Mouse (Mus musculus) R1 (cell line): ENCODE measurements around the gene Mmp8.
A peak's percentile ranks its signal among the peaks of the same experiment; 100 is the strongest.

ENCODE experiments used
- DNase-seq: peaks from one replicate; pipeline ENCODE4 v3.0.0-alpha.2; 2018; ENCODE audit warnings: low read depth, low spot score

Mmp8 gene

GRCm38 (mm10) chr9:7593272-7593812, 35.1 kb downstream of the Mmp8 start:
- DNase-seq: no peak

- peak; percentile 73 for DNase-seq
Observed at GRCm38 (mm10) chr9:7594816-7595540, 36.7 kb downstream of the Mmp8 start.

GRCm38 (mm10) chr9:7602982-7603742, 44.9 kb downstream of the Mmp8 start:
- DNase-seq: peak; percentile 64

- DNase-seq: no peak
Observed at GRCm38 (mm10) chr9:7604005-7604404, 45.7 kb downstream of the Mmp8 start.

GRCm38 (mm10) chr9:7605638-7606037, 47.4 kb downstream of the Mmp8 start:
- peak; percentile 15 for DNase-seq
